18 mouse cellular contexts compared by ENCODE assay signal in genomic region chr9:14700795-14701194, GRCm38 (mm10). TPM values are rescaled to one million over a fixed set of nuclear protein-coding genes. Genes with fewer than 3 reads are reported as not detected.
DNase-seq lines count a peak whose midpoint lies in the region; ATAC-seq and TF ChIP-seq lines count a peak whose summit lies in the region.
"Not testable (repeated sequence)": the region's sequence is repeated elsewhere in the genome, so short reads cannot be mapped to it uniquely, and the experiment has no call there.
"Had no signal": no experiment of that assay in that cellular context is flagged by ENCODE, and none has a peak within 500 bp of the region (broad histone marks: within the 10 kb centered on the region; RNA-seq: fewer than 3 reads in every experiment).

No protein-coding gene starts in this region.

- not testable (repeated sequence) for H3K4me2 ChIP-seq in heart, postnatal 0 days (ENCODE audit: low read depth, low read length); lung, embryonic 14.5 days

- not testable (repeated sequence) for H3K27me3 ChIP-seq in MEL (ENCODE audit: control insufficient read depth in 1 of 2, insufficient read depth in 2 of 2, low read length in 2 of 2); heart, postnatal 0 days (ENCODE audit: control insufficient read depth, insufficient read depth, low read length); kidney, adult 2 months (replicated peaks; ENCODE audit: control insufficient read depth, insufficient read depth, low read length); lung, embryonic 14.5 days (ENCODE audit: insufficient read depth, low read length)

- not testable (repeated sequence) for TF ChIP-seq POLR2A in MEL (IDR thresholded peaks at IDR 0.05; ENCODE audit: control insufficient read depth in 1 of 2, insufficient read depth in 1 of 2, low read depth in 1 of 2, low read length in 2 of 2, poor library complexity in 1 of 2); kidney, adult 2 months (IDR thresholded peaks at IDR 0.05; ENCODE audit: low read depth, low read length)

- H3K27ac ChIP-seq in MEL (ENCODE audit: control insufficient read depth, low read depth, low read length); heart, postnatal 0 days (ENCODE audit: low read depth); kidney, adult 2 months (ENCODE audit: insufficient read depth, low read depth, low read length); lung, embryonic 14.5 days (ENCODE audit: low read depth): not testable (repeated sequence)

- not testable (repeated sequence) for ATAC-seq in heart, postnatal 0 days (ENCODE audit: insufficient read depth, low read depth); lung, embryonic 14.5 days (ENCODE audit: insufficient read depth)
- ATAC-seq in megakaryocyte progenitor cell, adult 5-6 weeks (replicated peaks; ENCODE audit: poor library complexity): peak; percentile 37; the same call in 1 of the 2 replicates

- not testable (repeated sequence) for TF ChIP-seq EP300 in MEL (IDR thresholded peaks at IDR 0.05; ENCODE audit: low read depth in 1 of 2, low read length in 2 of 2); heart, postnatal 0 days (IDR thresholded peaks at IDR 0.05; ENCODE audit: low read depth)

- peak; percentile 43 to 55 (median 46) for TF ChIP-seq CTCF in MEL (IDR thresholded peaks at IDR 0.05 in 2 of 3, conservative IDR thresholded peaks at IDR 0.05 in 1 of 3; ENCODE audit: control insufficient read depth in 1 of 3, insufficient read depth in 1 of 3, low read depth in 2 of 3, low read length in 3 of 3, poor library complexity in 1 of 3, severe bottlenecking in 1 of 3)
- peak; percentile 14 for TF ChIP-seq CTCF in heart, postnatal 0 days (IDR thresholded peaks at IDR 0.05; ENCODE audit: low read depth)
- 0 out of 2 replicates have a peak, but pooled peaks have one; percentile 3 for TF ChIP-seq CTCF in kidney, adult 2 months (conservative IDR thresholded peaks at IDR 0.05; ENCODE audit: insufficient read depth, insufficient read length, low read depth, low read length)
- TF ChIP-seq CTCF in lung, embryonic 14.5 days (IDR thresholded peaks at IDR 0.05; ENCODE audit: low read depth): peak; percentile 4; the same call in 1 of the 2 replicates

- H3K4me1 ChIP-seq in MEL (ENCODE audit: control insufficient read depth in 1 of 2, insufficient read depth in 2 of 2, low read length in 2 of 2); heart, postnatal 0 days (ENCODE audit: control insufficient read depth, insufficient read depth); kidney, adult 2 months (ENCODE audit: control insufficient read depth, insufficient read depth, low read length); lung, embryonic 14.5 days (ENCODE audit: insufficient read depth): not testable (repeated sequence)

- not testable (repeated sequence) for H3K9ac ChIP-seq in MEL (ENCODE audit: control insufficient read depth, low read depth, low read length, poor library complexity, severe bottlenecking); heart, postnatal 0 days (replicated peaks; ENCODE audit: low read depth, low read length); lung, embryonic 14.5 days

- peak; percentile 73 for DNase-seq in MEL (ENCODE audit: low read depth, low spot score)
- not testable (repeated sequence) for DNase-seq in heart, postnatal 0 days (ENCODE audit: low spot score); kidney, adult 2 months; lung, embryonic 14.5 days

- WGBS in heart, postnatal 0 days: 100% methylated on average over 1 of the region's 1 CpGs
- 97% methylated on average over 1 of the region's 1 CpGs for WGBS in kidney, adult 2 months
- WGBS in lung, embryonic 14.5 days: 86% methylated on average over 1 of the region's 1 CpGs

- not testable (repeated sequence) for H3K4me3 ChIP-seq in MEL (ENCODE audit: control insufficient read depth in 1 of 2, insufficient read depth in 1 of 2, low read depth in 2 of 2, low read length in 2 of 2); heart, postnatal 0 days (ENCODE audit: low read depth, low read length); kidney, adult 2 months (ENCODE audit: insufficient read depth, low read depth, low read length); lung, embryonic 14.5 days (ENCODE audit: low read depth, low read length)

- not testable (repeated sequence) for H3K79me2 ChIP-seq in MEL (ENCODE audit: control insufficient read depth, insufficient read depth, low read length, poor library complexity)

- H3K36me3 ChIP-seq in MEL (ENCODE audit: control insufficient read depth in 1 of 2, insufficient read depth in 2 of 2, low read length in 2 of 2); heart, postnatal 0 days (replicated peaks; ENCODE audit: control insufficient read depth, insufficient read depth, low read length); kidney, adult 2 months (ENCODE audit: control insufficient read depth, insufficient read depth, low read length); lung, embryonic 14.5 days (ENCODE audit: insufficient read depth): not testable (repeated sequence)

- not testable (repeated sequence) for H3K9me3 ChIP-seq in MEL (replicated peaks; ENCODE audit: insufficient read depth, low read length); heart, postnatal 0 days (replicated peaks; ENCODE audit: control insufficient read depth, low read length); lung, embryonic 14.5 days (ENCODE audit: low read depth, low read length)

- TF ChIP-seq RAD21 in MEL (IDR thresholded peaks at IDR 0.05; ENCODE audit: low read depth, low read length): peak; percentile 29

TF ChIP-seq in MEL, 35 proteins besides CTCF, POLR2A, EP300 and RAD21:
- TF ChIP-seq SMC3 (IDR thresholded peaks at IDR 0.05; ENCODE audit: low read depth, low read length): peak; percentile 57

RNA-seq across cellular contexts. Expression of gene Piwil4, which starts 39.7 kb away (rescaled TPM):
- 30.8 and 31.7 TPM in 2 replicates for total RNA-seq in MEL (2012; rRNA removed)
- polyA plus RNA-seq in MEL (2012; ENCODE audit: insufficient read depth in 1 of 2, insufficient read length in 2 of 2, low read depth in 1 of 2, low replicate concordance in 2 of 2, missing spikeins in 1 of 2): 10 to 100 TPM in 1 of 2 experiments, not detected in 1; 24.8 TPM
- total RNA-seq in heart, postnatal 0 days (2014; rRNA removed; ENCODE audit: low replicate concordance): not detected in 2 replicates
- polyA plus RNA-seq in heart, postnatal 0 days (2015; fragmentation: Nextera tagmentation; extraction: Ambion mirVana): 0.07 and 0.12 TPM in 2 replicates
- 0.38 and 0.48 TPM in 2 replicates for polyA plus RNA-seq in kidney, adult 2 months (2012; rRNA removed)
- polyA plus RNA-seq in lung, embryonic 14.5 days (2014; fragmentation: Nextera tagmentation; extraction: Ambion mirVana): 0.18 TPM in 1 of 2 replicates, not detected in the other
- 0.29 TPM in 1 of 2 replicates, not detected in the other for total RNA-seq in megakaryocyte progenitor cell, adult 5-6 weeks (2015)
- not detected in 2 replicates for total RNA-seq in megakaryocyte progenitor cell, adult 5-6 weeks (2017)
- total RNA-seq: adrenal gland, postnatal 14 days; gastrocnemius, adult 18-20 months; gastrocnemius, postnatal 36 days; granulocyte monocyte progenitor cell, adult 5-6 weeks; heart, adult 2 months had no signal
- polyA plus RNA-seq: cortical plate, adult 2 months; embryonic facial prominence, embryonic 10.5 days; embryonic facial prominence, embryonic 13.5 days; erythroblast, embryonic 14.5 days; heart, adult 2 months; heart, embryonic 10.5 days had no signal

RNA-seq across cellular contexts. Expression of gene Fut4, which starts 51.4 kb away (rescaled TPM):
- total RNA-seq in MEL (2012; rRNA removed): 7.2 and 8.7 TPM in 2 replicates
- 10 to 100 TPM in 1 of 2 experiments, not detected in 1; 11.2 TPM for polyA plus RNA-seq in MEL (2012; ENCODE audit: insufficient read depth in 1 of 2, insufficient read length in 2 of 2, low read depth in 1 of 2, low replicate concordance in 2 of 2, missing spikeins in 1 of 2)
- 1.6 TPM in 1 of 2 replicates, not detected in the other for total RNA-seq in heart, postnatal 0 days (2014; rRNA removed; ENCODE audit: low replicate concordance)
- polyA plus RNA-seq in heart, postnatal 0 days (2015; fragmentation: Nextera tagmentation; extraction: Ambion mirVana): 0.27 and 0.40 TPM in 2 replicates
- 0.97 and 1.3 TPM in 2 replicates for polyA plus RNA-seq in kidney, adult 2 months (2012; rRNA removed)
- polyA plus RNA-seq in lung, embryonic 14.5 days (2014; fragmentation: Nextera tagmentation; extraction: Ambion mirVana): 2.9 and 3.5 TPM in 2 replicates
- 6.3 and 10.0 TPM in 2 replicates for total RNA-seq in megakaryocyte progenitor cell, adult 5-6 weeks (2015)
- 8.6 and 9.3 TPM in 2 replicates for total RNA-seq in megakaryocyte progenitor cell, adult 5-6 weeks (2017)
- total RNA-seq: CH12.LX had no signal
- polyA plus RNA-seq: erythroblast, embryonic 14.5 days; G1E had no signal

RNA-seq across cellular contexts. Expression of gene Amotl1, which starts 55.9 kb away (rescaled TPM):
- total RNA-seq in MEL (2012; rRNA removed): 9.1 and 9.3 TPM in 2 replicates
- polyA plus RNA-seq in MEL (2012; ENCODE audit: insufficient read depth in 1 of 2, insufficient read length in 2 of 2, low read depth in 1 of 2, low replicate concordance in 2 of 2, missing spikeins in 1 of 2): 1 to 10 TPM in 1 of 2 experiments, not detected in 1; 7.4 TPM
- 70.2 and 89.1 TPM in 2 replicates for total RNA-seq in heart, postnatal 0 days (2014; rRNA removed; ENCODE audit: low replicate concordance)
- polyA plus RNA-seq in heart, postnatal 0 days (2015; fragmentation: Nextera tagmentation; extraction: Ambion mirVana): 10.4 and 11.7 TPM in 2 replicates
- polyA plus RNA-seq in kidney, adult 2 months (2012; rRNA removed): 15.5 and 19.4 TPM in 2 replicates
- 26.4 and 29.6 TPM in 2 replicates for polyA plus RNA-seq in lung, embryonic 14.5 days (2014; fragmentation: Nextera tagmentation; extraction: Ambion mirVana)
- total RNA-seq in megakaryocyte progenitor cell, adult 5-6 weeks (2015): not detected in 2 replicates
- total RNA-seq in megakaryocyte progenitor cell, adult 5-6 weeks (2017): 0.24 TPM in 1 of 2 replicates, not detected in the other
- total RNA-seq: granulocyte monocyte progenitor cell, adult 5-6 weeks; hematopoietic stem cell, adult 5-6 weeks had no signal

Comparison
In these comparisons a context has a peak if more than half of its experiments do, and no peak if none do; other contexts are left out.
1. RNA of gene Piwil4, which starts 39.7 kb away (polyA plus RNA-seq): 24.8 TPM in MEL; 0.38 to 0.48 TPM in kidney, adult 2 months, 0.07 to 0.12 TPM in heart, postnatal 0 days and 0.18 TPM in lung, embryonic 14.5 days; every median in the first group is over 10 times any median in the second.
2. Peak in every context shown above with its lines, with median percentiles within 50 percentile points of each other: CTCF ChIP-seq.